Mouse (Mus musculus) heart, postnatal 25 days (tissue): Measurements from ENCODE around the gene Xpr1. TPM values are rescaled to one million over a fixed set of nuclear protein-coding genes. Genes with fewer than 3 reads are reported as not detected.

Experiments used
- DNase-seq: peaks from one replicate; pipeline ENCODE4 v3.0.0; 2022; ENCODE audit warnings: low spot score
- intact Hi-C: fragments of 180-260 bp; cut with DNase I; formaldehyde crosslinking; loops from one replicate; pipeline ENCODE4 v1.15.1; 2025
- total RNA-seq, 2 experiments: library from RNA; stranded (reverse); gene quantifications; 2 replicates each; pipeline ENCODE4 v1.2.3; 2021

Gene Xpr1
- total RNA-seq, 2 experiments from 2014 or later: 29.3 to 32.1 TPM

GRCm38 (mm10) chr1:155408577-155408966 lies 8.6 kb downstream of the Xpr1 start:
- intact Hi-C loops: no loop called here
- no peak for DNase-seq

GRCm38 (mm10) chr1:155407697-155408576 lies 9.3 kb downstream of the Xpr1 start:
- DNase-seq: no peak
- intact Hi-C loops: no loop called here

- intact Hi-C loops: no loop called here
These were observed 17.2 kb downstream of the Xpr1 start for GRCm38 (mm10) chr1:155400056-155400455.

GRCm38 (mm10) chr1:155394829-155395228 lies 22.4 kb downstream of the Xpr1 start:
- no peak for DNase-seq
- intact Hi-C loops: loop anchor here (5.0 kb wide), 1 partner anchor 58 kb away; no protein-coding TSS in a partner anchor

More at GRCm38 (mm10) chr1:155400056-155400455, 17.2 kb downstream of the Xpr1 start:
- no peak for DNase-seq

- intact Hi-C loops: loop anchor here (5.0 kb wide), 1 partner anchor 57 kb away; no protein-coding TSS in a partner anchor
- DNase-seq: no peak
These were observed 23.2 kb downstream of the Xpr1 start for GRCm38 (mm10) chr1:155394021-155394420.

GRCm38 (mm10) chr1:155392825-155393224 lies 24.4 kb downstream of the Xpr1 start:
- intact Hi-C loops: loop anchor here (5.0 kb wide), 1 partner anchor 56 kb away; no protein-coding TSS in a partner anchor
- DNase-seq: no peak

- no peak for DNase-seq
- intact Hi-C loops: loop anchor here (5.0 kb wide), 1 partner anchor 54 kb away; no protein-coding TSS in a partner anchor
These were observed 25.7 kb downstream of the Xpr1 start for GRCm38 (mm10) chr1:155391537-155391936.

- DNase-seq: no peak
- intact Hi-C loops: no loop called here
These were observed 28.8 kb downstream of the Xpr1 start for GRCm38 (mm10) chr1:155388418-155388817.

- no peak for DNase-seq
- intact Hi-C loops: no loop called here
These were observed 30.7 kb downstream of the Xpr1 start for GRCm38 (mm10) chr1:155386551-155386950.

GRCm38 (mm10) chr1:155383319-155384302 lies 33.6 kb downstream of the Xpr1 start:
- DNase-seq: no peak
- intact Hi-C loops: no loop called here

- intact Hi-C loops: no loop called here
- DNase-seq: no peak
These were observed 35.3 kb downstream of the Xpr1 start for GRCm38 (mm10) chr1:155381931-155382330.

GRCm38 (mm10) chr1:155379289-155379688 lies 37.9 kb downstream of the Xpr1 start:
- intact Hi-C loops: no loop called here
- DNase-seq: no peak

GRCm38 (mm10) chr1:155372821-155373220 lies 44.4 kb downstream of the Xpr1 start:
- no peak for DNase-seq
- intact Hi-C loops: no loop called here

- intact Hi-C loops: no loop called here
These were observed 47.0 kb downstream of the Xpr1 start for GRCm38 (mm10) chr1:155370075-155370658.

GRCm38 (mm10) chr1:155366366-155366765 lies 50.8 kb downstream of the Xpr1 start:
- intact Hi-C loops: no loop called here
- no peak for DNase-seq

More at GRCm38 (mm10) chr1:155370075-155370658, 47.0 kb downstream of the Xpr1 start:
- DNase-seq: no peak

GRCm38 (mm10) chr1:155361502-155362126 lies 55.6 kb downstream of the Xpr1 start:
- intact Hi-C loops: no loop called here
- no peak for DNase-seq

GRCm38 (mm10) chr1:155353096-155353495 lies 64.1 kb downstream of the Xpr1 start:
- intact Hi-C loops: no loop called here
- DNase-seq: no peak

- intact Hi-C loops: no loop called here
- no peak for DNase-seq
These were observed 65.7 kb downstream of the Xpr1 start for GRCm38 (mm10) chr1:155351527-155351926.

GRCm38 (mm10) chr1:155348491-155348890 lies 68.7 kb downstream of the Xpr1 start:
- no peak for DNase-seq

More at GRCm38 (mm10) chr1:155348491-155348890, 68.7 kb downstream of the Xpr1 start:
- intact Hi-C loops: no loop called here
